Mouse (Mus musculus) bone marrow, adult 2 months (tissue): ENCODE results near the gene Gm21915.

ENCODE experiments used
- CTCF ChIP-seq: fragments of 200-500 bp; IDR thresholded peaks from 2 replicates; pipeline ENCODE4 v1.5.1; 2011; ENCODE audit warnings: low read length, control low read depth; ENCODE audit not compliant: control insufficient read depth, insufficient read depth
- POLR2A ChIP-seq: fragments of 200-500 bp; IDR thresholded peaks from 2 replicates; pipeline ENCODE4 v1.6.1; 2011; ENCODE audit warnings: low read depth, mild to moderate bottlenecking, control low read depth, low read length, borderline replicate concordance; ENCODE audit not compliant: control insufficient read depth

- TF ChIP-seq CTCF: no peak
- no peak for TF ChIP-seq POLR2A
Observed at GRCm38 (mm10) chr9:40693026-40693425, 22.6 kb downstream of the Gm21915 start.
